Mouse (Mus musculus) splenic B cell, adult 2 months (primary cell): ENCODE results near the gene Nos3.

Source experiments
- DNase-seq: peaks from one replicate; pipeline ENCODE4 v3.0.0-alpha.2; 2011; ENCODE audit warnings: low read depth, low spot score
- H3K27me3 ChIP-seq: 2 replicates; pipeline ENCODE4 v1.6.1; 2012; ENCODE audit warnings: mild to moderate bottlenecking, low read length, moderate library complexity, mixed read lengths; ENCODE audit not compliant: control insufficient read depth, poor library complexity, insufficient read depth, severe bottlenecking
- H3K36me3 ChIP-seq: 2 replicates; pipeline ENCODE4 v1.6.1; 2012; ENCODE audit warnings: mild to moderate bottlenecking, low read length, moderate library complexity, mixed read lengths; ENCODE audit not compliant: control insufficient read depth, poor library complexity, insufficient read depth, severe bottlenecking

Gene Nos3

DNA sequence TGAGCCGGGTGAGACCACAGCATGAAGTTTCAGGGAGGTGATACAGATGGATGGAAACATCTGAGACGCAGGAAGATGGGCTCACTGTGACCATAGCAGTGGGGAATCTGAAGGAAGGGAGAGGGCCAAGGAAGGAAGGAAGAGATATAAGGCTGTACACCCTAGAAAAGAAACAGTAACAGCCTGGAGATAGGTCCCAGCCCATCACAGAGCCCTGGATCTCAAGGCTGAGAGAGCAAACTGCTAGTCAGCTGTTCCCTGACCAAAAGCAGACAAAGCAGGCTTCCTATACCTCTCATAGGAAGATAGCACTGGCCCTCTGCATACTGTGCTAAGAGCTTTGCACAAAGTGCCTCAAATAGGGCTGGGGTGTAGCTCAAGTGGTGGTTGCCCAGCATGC is 14.1 kb downstream of the Nos3 start:
- no peaks in the 10 kb centered on the region for H3K36me3 ChIP-seq
- no peaks in the 10 kb centered on the region for H3K27me3 ChIP-seq
- DNase-seq, result no peak

DNA sequence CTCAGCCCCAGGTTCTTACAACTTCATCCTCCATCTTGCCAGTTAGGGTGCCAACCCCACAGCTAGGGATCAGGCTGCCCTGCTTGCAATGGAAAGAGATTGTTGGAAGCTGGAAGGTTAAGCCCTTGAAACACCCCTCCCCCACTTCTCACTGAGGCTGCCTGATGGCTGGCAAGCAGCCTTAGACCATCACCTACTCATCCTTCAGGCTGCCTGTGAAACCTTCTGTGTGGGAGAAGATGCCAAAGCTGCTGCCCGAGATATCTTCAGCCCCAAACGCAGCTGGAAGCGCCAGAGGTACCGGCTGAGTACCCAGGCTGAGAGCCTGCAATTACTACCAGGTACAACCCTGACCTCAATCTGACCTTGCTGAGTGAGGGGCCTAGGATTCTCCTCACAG is 14.9 kb downstream of the Nos3 start:
- DNase-seq, result no peak
- H3K36me3 ChIP-seq, result no peaks in the 10 kb centered on the region
- no peaks in the 10 kb centered on the region for H3K27me3 ChIP-seq

DNA sequence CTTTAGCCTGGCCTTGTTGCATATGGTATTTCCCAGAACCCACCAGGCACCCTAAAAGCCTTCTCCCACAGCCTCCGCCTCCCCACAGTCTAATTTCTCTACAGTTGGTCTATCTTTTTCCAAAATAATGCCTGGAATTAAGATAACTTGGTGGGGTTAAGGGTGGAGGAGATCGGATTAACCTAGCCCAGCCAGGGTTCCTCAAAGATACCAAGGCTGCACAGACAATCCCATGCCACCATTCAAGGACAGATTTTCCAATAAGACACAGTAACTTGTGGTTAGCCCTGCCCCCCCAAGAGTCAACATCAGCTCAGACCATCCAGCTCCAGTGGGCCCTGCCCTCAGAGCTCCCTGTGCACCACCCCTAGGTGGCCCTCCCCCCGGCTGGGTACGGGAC is 15.9 kb downstream of the Nos3 start:
- H3K27me3 ChIP-seq, result no peaks in the 10 kb centered on the region
- no peaks in the 10 kb centered on the region for H3K36me3 ChIP-seq
- DNase-seq, result no peak

DNA sequence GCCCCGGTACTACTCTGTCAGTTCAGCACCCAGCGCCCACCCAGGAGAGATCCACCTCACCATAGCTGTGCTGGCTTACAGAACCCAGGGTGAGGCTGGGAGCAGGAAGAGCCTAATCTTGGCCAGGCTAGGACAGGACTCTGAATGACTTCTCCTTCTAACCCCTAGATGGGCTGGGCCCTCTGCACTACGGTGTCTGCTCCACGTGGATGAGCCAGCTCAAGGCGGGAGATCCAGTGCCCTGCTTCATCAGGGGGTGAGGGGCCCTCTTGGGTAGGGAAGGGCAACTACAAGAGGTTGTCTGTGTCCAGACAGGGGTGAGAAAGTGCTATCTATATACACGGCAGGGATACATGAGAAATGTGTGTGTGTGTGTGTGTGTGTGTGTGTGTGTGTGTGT is 16.9 kb downstream of the Nos3 start:
- DNase-seq, result no peak
- no peaks in the 10 kb centered on the region for H3K27me3 ChIP-seq
- H3K36me3 ChIP-seq, result no peaks in the 10 kb centered on the region

DNA sequence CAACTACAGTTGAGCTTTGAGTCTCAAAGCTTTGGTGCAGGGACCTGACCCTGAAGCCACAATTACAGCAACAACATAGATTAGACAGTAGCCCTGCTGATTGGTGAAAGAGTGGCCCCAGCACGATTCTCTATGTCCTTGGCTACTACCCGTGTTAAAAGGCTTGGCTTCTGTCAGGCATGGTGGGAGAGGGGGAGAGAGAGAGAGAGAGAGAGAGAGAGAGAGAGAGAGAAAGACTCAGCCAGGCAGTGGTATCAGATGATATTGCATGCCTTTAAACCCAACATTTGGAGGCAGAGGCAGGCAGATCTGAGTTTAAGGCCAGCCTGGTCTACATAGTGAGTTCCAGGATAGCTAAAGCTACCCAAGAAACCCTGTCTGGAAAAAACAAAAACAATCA is 17.4 kb downstream of the Nos3 start:
- Histone ChIP-seq H3K27me3 (no peaks in the 10 kb centered on the region), H3K36me3 (no peaks in the 10 kb centered on the region)
- no peak for DNase-seq

- Histone ChIP-seq H3K36me3 (no peaks in the 10 kb centered on the region), H3K27me3 (no peaks in the 10 kb centered on the region)
- DNase-seq, result peak; percentile 96
Observed at GRCm38 (mm10) chr5:24383026-24383859, 18.6 kb downstream of the Nos3 start.

DNA sequence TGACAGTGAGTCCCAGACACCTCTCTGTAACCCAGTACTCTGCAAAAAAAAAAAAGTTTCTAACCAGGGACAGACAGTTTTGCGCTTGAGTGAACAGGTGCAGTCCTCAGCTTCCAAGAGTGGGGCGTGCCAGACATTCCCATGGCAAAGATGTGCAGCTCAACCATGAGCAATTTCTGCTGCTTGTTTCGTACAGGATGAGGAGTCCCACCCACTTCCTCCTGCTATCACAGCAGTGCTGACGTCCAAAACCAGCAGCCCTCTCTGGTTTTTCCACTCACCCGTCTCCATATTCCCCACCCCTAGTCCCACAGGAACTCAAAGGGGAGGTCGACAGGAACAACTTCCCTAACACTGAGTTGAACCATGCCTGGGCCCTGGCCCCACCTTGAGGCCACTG is 19.8 kb downstream of the Nos3 start:
- no peaks in the 10 kb centered on the region for H3K27me3 ChIP-seq
- peak; percentile 66 for DNase-seq

GRCm38 (mm10) chr5:24385374-24385773 is 20.8 kb downstream of the Nos3 start:
- DNase-seq, result no peak
- Histone ChIP-seq H3K27me3 (no peaks in the 10 kb centered on the region), H3K36me3 (no peaks in the 10 kb centered on the region)

More for the DNA sequence above, 19.8 kb downstream of the Nos3 start:
- H3K36me3 ChIP-seq, result no peaks in the 10 kb centered on the region

DNA sequence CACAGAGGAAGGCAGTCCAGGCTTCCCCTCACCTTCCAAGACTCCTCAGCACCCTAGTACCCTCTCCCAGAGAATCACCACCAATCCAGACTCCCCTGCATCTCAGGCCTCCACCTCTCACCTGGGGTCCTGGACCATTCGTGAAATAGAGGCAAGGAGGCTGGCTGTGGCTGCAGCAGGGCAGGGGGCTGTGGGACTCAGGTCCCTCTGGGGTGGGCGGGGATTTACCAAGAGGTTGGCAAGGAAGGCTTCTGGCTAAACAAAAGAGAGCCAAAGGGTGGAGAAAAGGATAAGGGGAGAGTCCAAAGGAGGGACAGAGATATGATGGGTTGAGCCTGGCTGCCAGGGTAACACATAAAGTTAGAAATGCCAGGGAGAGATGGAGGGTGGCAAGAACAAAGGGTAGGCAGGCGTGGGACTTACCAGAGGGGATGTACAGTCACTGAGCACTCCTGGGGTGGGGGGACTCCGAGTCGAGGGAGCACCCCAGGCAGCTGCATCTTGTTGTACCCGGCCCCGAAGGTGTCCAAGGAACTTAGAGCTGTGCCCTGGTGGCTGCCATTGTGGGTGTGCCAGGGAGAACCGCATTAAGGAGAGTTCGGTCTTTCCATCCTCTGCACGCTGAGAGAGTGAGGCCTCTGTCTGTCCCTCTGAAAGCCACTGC is 21.4 kb downstream of the Nos3 start:
- H3K36me3 ChIP-seq, result no peaks in the 10 kb centered on the region
- H3K27me3 ChIP-seq, result no peaks in the 10 kb centered on the region
- DNase-seq, result no peak

GRCm38 (mm10) chr5:24387264-24388241 is 22.9 kb downstream of the Nos3 start:
- peak; percentile 24 for DNase-seq
- Histone ChIP-seq H3K36me3 (no peaks in the 10 kb centered on the region), H3K27me3 (no peaks in the 10 kb centered on the region)

DNA sequence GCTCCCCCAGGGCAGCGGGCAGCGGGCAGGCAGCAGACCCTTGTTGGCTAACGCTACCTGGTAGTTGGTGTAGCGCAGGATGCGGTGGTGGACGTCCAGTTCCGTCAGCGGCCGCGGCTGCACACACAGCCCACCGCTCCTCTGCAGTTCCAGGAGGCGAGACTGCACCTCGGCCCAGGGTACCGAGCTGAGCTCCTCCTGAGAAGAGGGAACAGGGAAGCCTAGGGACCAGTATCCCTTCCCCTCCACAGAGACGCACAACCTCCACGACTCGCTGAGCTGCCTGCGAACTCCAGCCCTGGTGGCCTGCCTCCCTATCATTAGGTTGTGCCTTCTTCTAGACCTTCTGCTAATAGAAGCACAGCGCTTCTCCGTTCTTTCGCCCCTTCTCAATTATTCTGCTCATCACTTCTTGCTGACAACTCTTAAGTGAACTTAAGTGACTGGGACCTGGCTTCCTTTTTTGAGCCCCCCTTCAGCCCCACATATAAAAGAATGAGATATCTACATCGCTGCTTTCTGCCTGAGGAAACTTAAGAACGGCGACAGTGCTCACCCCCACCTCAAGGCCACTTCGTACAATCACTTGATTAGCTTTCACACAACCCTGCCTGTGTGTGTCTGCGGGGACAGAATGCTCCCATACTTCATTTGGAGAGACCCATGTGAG is 23.8 kb downstream of the Nos3 start:
- no peaks in the 10 kb centered on the region for H3K36me3 ChIP-seq
- DNase-seq, result no peak

DNA sequence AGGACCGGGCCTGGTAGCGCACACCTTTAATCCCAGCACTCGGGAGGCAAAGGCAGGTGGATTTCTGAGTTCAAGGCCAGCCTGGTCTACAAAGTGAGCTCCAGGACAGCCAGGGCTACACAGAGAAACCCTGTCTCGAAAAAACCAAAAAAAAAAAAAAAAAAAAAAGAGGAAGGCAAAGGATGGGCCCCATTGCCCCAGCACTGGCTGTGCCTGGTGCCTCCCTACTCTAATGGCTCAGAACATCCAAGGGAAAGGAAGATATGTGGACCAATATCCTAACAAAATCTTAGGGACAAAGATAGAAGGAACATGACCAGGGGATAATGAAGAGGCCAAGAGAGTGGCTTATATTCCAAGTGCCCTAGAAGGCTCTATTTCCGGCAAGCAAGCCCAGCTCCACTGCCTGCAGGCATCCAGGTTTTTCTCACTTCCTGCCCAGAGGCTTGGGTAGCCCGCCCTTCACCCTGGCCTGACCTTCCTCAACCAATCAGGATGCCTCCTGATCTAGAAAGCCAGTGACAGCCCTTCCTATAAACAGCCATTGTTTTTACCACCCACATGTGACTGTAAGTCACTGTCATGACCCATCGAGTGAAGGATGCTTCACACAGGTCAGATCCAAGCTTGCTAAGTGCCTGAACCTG is 24.5 kb downstream of the Nos3 start:
- DNase-seq, result peak; percentile 23
- H3K27me3 ChIP-seq, result no peaks in the 10 kb centered on the region
- H3K36me3 ChIP-seq, result no peaks in the 10 kb centered on the region

More for the DNA sequence above, 23.8 kb downstream of the Nos3 start:
- no peaks in the 10 kb centered on the region for H3K27me3 ChIP-seq

GRCm38 (mm10) chr5:24389658-24390020 is 25.0 kb downstream of the Nos3 start:
- no peak for DNase-seq
- Histone ChIP-seq H3K36me3 (no peaks in the 10 kb centered on the region), H3K27me3 (no peaks in the 10 kb centered on the region)

DNA sequence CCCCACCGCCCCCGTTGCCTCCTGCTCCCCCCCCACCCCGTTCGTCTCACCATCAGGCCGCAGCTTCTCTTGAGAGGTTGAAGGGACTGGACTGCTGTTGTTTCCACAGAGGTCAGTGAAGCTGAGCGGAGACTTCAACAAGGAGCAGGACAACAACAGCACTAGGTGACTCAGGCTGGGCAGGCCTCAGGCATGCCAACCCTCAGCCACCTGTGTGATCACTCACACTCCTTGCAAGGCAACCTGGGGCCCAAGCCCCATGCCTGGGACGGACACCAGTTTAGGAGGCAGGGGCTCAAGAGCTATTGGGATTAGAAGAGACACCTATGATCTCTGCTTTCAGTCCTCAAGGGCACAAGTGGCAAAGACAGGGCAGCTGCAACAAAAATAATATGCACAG is 27.3 kb downstream of the Nos3 start, which contains the start of gene Atg9b:
Gene Atg9b (minus strand): TSS at position 280 of the 400 bp plus-strand sequence.
- no peak for DNase-seq
- Histone ChIP-seq H3K36me3 (no peaks in the 10 kb centered on the region), H3K27me3 (no peaks in the 10 kb centered on the region)
